Comparison of ENCODE assay signal across 7 mouse cellular contexts in genomic region chr2:172773176-172773575, GRCm38 (mm10).
DNase-seq lines count a peak whose midpoint lies in the region; TF ChIP-seq lines count a peak whose summit lies in the region.

No protein-coding gene starts in this region.

- 0% methylated on average over 2 of the region's 2 CpGs for WGBS in spleen, adult 2 months

- H3K9me3 ChIP-seq in ES-Bruce4 (replicated peaks; ENCODE audit: control insufficient read depth, insufficient read depth, low read length, poor library complexity, severe bottlenecking) = no peaks in the 10 kb centered on the region

- TF ChIP-seq EP300 in ES-Bruce4 (IDR thresholded peaks at IDR 0.05; ENCODE audit: insufficient read depth, low read depth, low read length) = no peak

- no peaks in the 10 kb centered on the region for H3K27me3 ChIP-seq in ES-Bruce4 (ENCODE audit: control insufficient read depth, insufficient read depth, low read length, poor library complexity, severe bottlenecking)
- no peaks in the 10 kb centered on the region for H3K27me3 ChIP-seq in spleen, adult 2 months (ENCODE audit: control insufficient read depth, insufficient read depth, low read length)

- H3K27ac ChIP-seq in ES-Bruce4 (ENCODE audit: insufficient read depth, low read length) = no peak overlapping the region
- no peak overlapping the region for H3K27ac ChIP-seq in spleen, adult 2 months (ENCODE audit: insufficient read depth, low read length)

- no peak overlapping the region for H3K4me3 ChIP-seq in ES-Bruce4 (ENCODE audit: low read depth, low read length)
- no peak overlapping the region for H3K4me3 ChIP-seq in spleen, adult 2 months (ENCODE audit: extremely low read depth, insufficient read depth, insufficient read length)

- DNase-seq in 416B (ENCODE audit: low read depth) = peak; percentile 40
- peak; percentile 36 for DNase-seq in c-Kit-positive CD71-positive TER-119-positive erythroid progenitor cells, embryonic 14.5 days (ENCODE audit: low spot score)
- peak; percentile 56 to 65 for DNase-seq in frontal cortex, postnatal 36 days (ENCODE audit: low spot score in 2 of 2)
- peak; percentile 31 to 86 for DNase-seq in kidney, postnatal 36 days
- DNase-seq in lung, postnatal 14 days = peak; percentile 82
- peak in 1 of 2 experiments; percentile 31 for DNase-seq in spleen, adult 2 months (ENCODE audit: low read depth in 1 of 2, low spot score in 2 of 2)

- no peaks in the 10 kb centered on the region for H3K4me1 ChIP-seq in ES-Bruce4 (ENCODE audit: control insufficient read depth, insufficient read depth, low read length)
- H3K4me1 ChIP-seq in spleen, adult 2 months (ENCODE audit: control insufficient read depth, insufficient read depth, insufficient read length) = no peaks in the 10 kb centered on the region

- H3K36me3 ChIP-seq in ES-Bruce4 (ENCODE audit: control insufficient read depth, insufficient read depth, low read length, poor library complexity, severe bottlenecking) = no peaks in the 10 kb centered on the region
- H3K36me3 ChIP-seq in spleen, adult 2 months (ENCODE audit: control insufficient read depth, insufficient read depth, low read length) = no peaks in the 10 kb centered on the region

- peak; percentile 82 for TF ChIP-seq CTCF in ES-Bruce4 (IDR thresholded peaks at IDR 0.05; ENCODE audit: low read depth, low read length)
- peak; percentile 69; the same call in 1 of the 2 replicates for TF ChIP-seq CTCF in spleen, adult 2 months (IDR thresholded peaks at IDR 0.05; ENCODE audit: extremely low read depth, insufficient read depth, insufficient read length, insufficient replicate concordance)

- no peak for TF ChIP-seq POLR2A in ES-Bruce4 (IDR thresholded peaks at IDR 0.05; ENCODE audit: insufficient read depth, low read length)
- TF ChIP-seq POLR2A in spleen, adult 2 months (IDR thresholded peaks at IDR 0.05; ENCODE audit: low read depth, low read length) = no peak

- H3K9ac ChIP-seq in ES-Bruce4 (ENCODE audit: low read depth, poor library complexity, severe bottlenecking) = no peak overlapping the region
